Mouse (Mus musculus) heart, adult 2 months (tissue): ENCODE data around the gene Nabp2. TPM values are rescaled to one million over a fixed set of nuclear protein-coding genes. Genes with fewer than 3 reads are reported as not detected.

Experiments used
- DNase-seq, 2 experiments: peaks; one replicate each; pipeline ENCODE4 v3.0.0; 2021
- H3K27ac ChIP-seq: fragments of 200-600 bp; 2 replicates; pipeline ENCODE4 v1.8.1; 2022
- H3K27me3 ChIP-seq: fragments of 200-500 bp; 2 replicates; pipeline ENCODE4 v1.6.1; 2012; ENCODE audit warnings: mild to moderate bottlenecking, low read length, inconsistent platforms, mixed read lengths; ENCODE audit not compliant: control insufficient read depth, insufficient read depth
- H3K36me3 ChIP-seq: fragments of 200-500 bp; 2 replicates; pipeline ENCODE4 v1.6.1; 2012; ENCODE audit warnings: low read length, inconsistent platforms; ENCODE audit not compliant: control insufficient read depth, insufficient read depth
- H3K4me1 ChIP-seq: fragments of 200-500 bp; 2 replicates; pipeline ENCODE4 v1.6.1; 2011; ENCODE audit warnings: low read length; ENCODE audit not compliant: control insufficient read depth, insufficient read depth
- H3K4me3 ChIP-seq: fragments of 200-600 bp; 2 replicates; pipeline ENCODE4 v1.8.1; 2022
- H3K79me2 ChIP-seq: fragments of 200-500 bp; replicated peaks from 2 replicates; pipeline ENCODE4 v1.6.1; 2012; ENCODE audit warnings: mild to moderate bottlenecking, inconsistent platforms, low read length, moderate library complexity, mixed read lengths; ENCODE audit not compliant: control insufficient read depth, insufficient read depth
- H3K9ac ChIP-seq: fragments of 200-500 bp; 2 replicates; pipeline ENCODE4 v1.6.1; 2012; ENCODE audit warnings: low read depth, mild to moderate bottlenecking, control low read depth, inconsistent platforms, low read length, mixed read lengths
- CTCF ChIP-seq: fragments of 200-600 bp; IDR thresholded peaks from 2 replicates; pipeline ENCODE4 v1.8.1; 2022; ENCODE audit warnings: antibody characterized with exemption, mild to moderate bottlenecking, moderate library complexity
- EP300 ChIP-seq: fragments of 200-500 bp; IDR thresholded peaks from 2 replicates; pipeline ENCODE4 v1.6.1; 2011; ENCODE audit warnings: low read depth, low read length, control low read depth; ENCODE audit not compliant: insufficient read depth
- POLR2A ChIP-seq: fragments of 200-500 bp; IDR thresholded peaks from 2 replicates; pipeline ENCODE4 v1.6.1; 2011; ENCODE audit warnings: mild to moderate bottlenecking, low read depth, low read length, control low read depth; ENCODE audit not compliant: insufficient read depth
- WGBS: fragments of 180-500 bp; shearing (Covaris S2); methylation state at CpG from one replicate; pipeline ENCODE4 v1.1.7; 2018; 5-methylcytosine and 5-hydroxymethylcytosine counted together
- intact Hi-C: fragments of 180-260 bp; cut with DNase I; formaldehyde crosslinking; loops from one replicate; pipeline ENCODE4 v1.15.1; 2025
- polyA plus RNA-seq: library from polyadenylated mRNA; depleted of rRNA; stranded (reverse); fragments of >200 nt; gene quantifications from 2 replicates; pipeline ENCODE4 v1.2.3, GENCODE M21; 2012
- total RNA-seq, 2 experiments: library from RNA; stranded (reverse); gene quantifications; 2 replicates each; pipeline ENCODE4 v1.2.3; 2021

Gene Nabp2
- total and polyA plus RNA-seq, 3 experiments, result 25.1 to 48.2 (median 45.2) TPM

DNA sequence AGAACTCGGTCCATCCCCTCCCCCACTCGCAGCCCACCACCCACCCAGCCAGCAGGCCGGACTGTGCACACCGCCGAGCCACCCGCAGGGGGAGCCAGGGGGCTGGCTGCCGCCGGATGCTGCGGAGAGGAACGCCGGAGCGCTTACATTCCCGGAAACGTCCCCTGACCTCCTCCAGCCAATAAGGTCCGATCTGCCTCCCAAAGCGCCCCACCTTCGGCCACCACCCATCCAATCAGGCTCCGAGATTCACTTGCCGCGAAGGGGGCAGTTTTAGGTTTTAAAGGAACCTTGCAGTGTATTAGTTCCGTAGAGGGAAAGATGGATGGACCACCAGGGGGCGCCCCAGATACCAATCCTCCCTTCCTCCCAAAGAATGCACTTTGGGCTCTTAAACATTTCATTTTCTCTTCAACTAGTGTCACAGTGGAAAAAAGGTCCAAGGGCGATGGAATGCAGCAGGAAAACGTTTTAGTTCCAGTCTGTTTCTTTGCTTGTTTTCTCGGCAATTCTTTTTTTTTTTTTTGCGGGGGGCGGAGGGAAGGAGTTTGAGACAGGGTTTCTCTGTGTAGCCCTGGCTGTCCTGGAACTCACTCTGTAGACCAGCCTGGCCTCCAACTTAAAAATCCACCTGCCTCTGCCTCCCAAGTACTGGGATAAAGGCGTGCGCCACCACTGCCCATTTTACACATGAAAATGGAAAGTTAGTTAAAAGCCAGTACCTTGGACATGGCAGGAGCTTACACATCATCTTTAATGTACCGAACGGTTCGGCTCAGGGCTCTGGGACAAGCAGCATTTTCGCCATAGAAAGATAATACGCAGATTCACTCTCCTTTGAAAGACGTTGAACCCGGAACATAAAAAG is 1.4 kb downstream of the Nabp2 start:
- Histone ChIP-seq H3K4me1 (peaks cover 5% of the 10 kb centered on the region), H3K79me2 (no peaks in the 10 kb centered on the region), H3K36me3 (no peaks in the 10 kb centered on the region), H3K27me3 (no peaks in the 10 kb centered on the region), H3K27ac (peak overlapping the region; percentile 89), H3K9ac (peak overlapping the region; percentile 68), H3K4me3 (peak overlapping the region; percentile 73)
- intact Hi-C loops, result loop anchor here (1.0 to 5.0 kb wide), 5 partner anchors 31 to 127 kb away; partner anchors contain the start of genes Cs and Esyt1
- peak; percentile 53; the same call in 1 of the 2 replicates for TF ChIP-seq POLR2A
- peak; percentile 84 for TF ChIP-seq CTCF
- peak; percentile 49; the same call in 1 of the 2 replicates for TF ChIP-seq EP300
- peak; percentile 94 to 97 for DNase-seq
- WGBS, result 3% methylated on average over 36 of the region's 36 CpGs

DNA sequence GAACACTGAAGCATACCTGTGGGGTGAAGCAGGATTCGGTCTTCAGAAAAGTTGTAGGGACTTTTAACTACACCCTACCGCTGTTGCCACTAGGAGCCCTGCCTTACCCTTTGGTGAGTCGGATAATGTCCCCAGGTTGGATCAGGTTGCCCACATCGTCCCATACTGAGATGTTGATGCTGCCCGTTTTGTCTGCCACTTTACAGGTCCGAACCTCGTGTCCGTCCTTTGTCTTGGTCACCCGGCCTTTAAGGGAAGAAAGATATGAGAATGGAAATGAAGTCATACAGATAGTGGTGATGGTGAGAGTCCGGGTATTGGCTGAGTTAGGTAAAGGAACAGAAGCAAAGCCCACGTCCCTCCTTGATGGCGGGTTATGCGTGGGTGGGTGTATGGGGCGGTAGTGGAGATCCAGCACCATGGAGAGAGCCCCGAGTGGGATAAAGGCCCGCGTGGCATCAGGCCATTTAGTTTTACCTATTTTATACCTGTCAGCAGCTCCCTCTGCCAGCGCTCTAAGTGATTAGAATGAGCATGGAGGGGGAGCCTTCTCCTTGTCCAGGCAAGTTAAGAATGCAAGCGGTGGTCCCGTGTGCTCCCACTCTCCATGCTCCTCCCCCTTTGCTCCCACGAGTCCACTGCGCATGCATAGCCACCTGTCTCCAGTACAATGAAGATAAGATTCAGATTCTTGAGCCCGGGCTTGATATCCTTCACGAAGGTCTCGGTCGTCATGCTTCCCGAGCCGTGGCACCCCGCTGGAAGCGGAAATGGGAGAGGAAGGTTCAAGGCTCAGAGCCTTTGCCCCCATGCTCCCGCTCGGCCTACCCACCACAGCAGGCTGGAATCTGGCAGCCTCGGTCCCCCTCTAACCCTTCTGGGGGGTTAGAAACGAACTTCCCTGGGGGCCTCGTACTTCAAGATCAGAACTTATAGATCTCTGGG is 2.4 kb downstream of the Nabp2 start:
- intact Hi-C loops, result loop anchor here (2.0 to 5.0 kb wide), 3 partner anchors 30 to 128 kb away; partner anchors contain the start of gene Cs
- Histone ChIP-seq H3K4me3 (peak overlapping the region; percentile 73), H3K4me1 (peaks cover 5% of the 10 kb centered on the region), H3K36me3 (no peaks in the 10 kb centered on the region), H3K27ac (peak overlapping the region; percentile 79), H3K79me2 (no peaks in the 10 kb centered on the region), H3K9ac (peak overlapping the region; percentile 68), H3K27me3 (no peaks in the 10 kb centered on the region)
- 13% methylated on average over 35 of the region's 35 CpGs for WGBS
- TF ChIP-seq POLR2A, result no peak
- no peak for TF ChIP-seq CTCF
- no peak for TF ChIP-seq EP300
- peak in 1 of 2 experiments; percentile 37 for DNase-seq

DNA sequence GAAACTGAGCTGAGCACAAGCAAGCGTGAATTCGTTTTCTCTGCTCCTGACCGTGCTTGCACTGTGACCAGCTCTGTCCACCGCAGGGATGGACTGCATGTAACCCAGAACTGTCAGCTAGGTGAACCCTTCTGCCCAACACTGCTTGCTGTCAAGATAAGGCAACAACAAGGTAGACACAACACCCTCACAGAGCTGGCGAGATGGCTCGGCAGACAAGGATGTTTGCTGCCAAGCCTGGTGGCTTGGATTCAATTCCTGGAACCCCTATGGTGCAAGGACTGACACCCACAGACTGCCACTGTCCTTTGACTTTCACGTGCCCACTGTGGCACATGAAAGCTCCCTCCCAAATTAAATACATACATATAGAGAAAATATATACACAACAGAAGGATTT is 7.4 kb downstream of the Nabp2 start:
- Histone ChIP-seq H3K79me2 (no peaks in the 10 kb centered on the region), H3K36me3 (no peaks in the 10 kb centered on the region), H3K4me1 (peaks cover 1% of the 10 kb centered on the region; the same call in 1 of the 2 replicates), H3K27me3 (no peaks in the 10 kb centered on the region), H3K27ac (no peak overlapping the region), H3K4me3 (no peak overlapping the region), H3K9ac (no peak overlapping the region)
- intact Hi-C loops, result no loop called here
- DNase-seq, result no peak
- 77% methylated on average over 7 of the region's 7 CpGs for WGBS
- TF ChIP-seq EP300, result no peak
- TF ChIP-seq CTCF, result no peak
- no peak for TF ChIP-seq POLR2A

DNA sequence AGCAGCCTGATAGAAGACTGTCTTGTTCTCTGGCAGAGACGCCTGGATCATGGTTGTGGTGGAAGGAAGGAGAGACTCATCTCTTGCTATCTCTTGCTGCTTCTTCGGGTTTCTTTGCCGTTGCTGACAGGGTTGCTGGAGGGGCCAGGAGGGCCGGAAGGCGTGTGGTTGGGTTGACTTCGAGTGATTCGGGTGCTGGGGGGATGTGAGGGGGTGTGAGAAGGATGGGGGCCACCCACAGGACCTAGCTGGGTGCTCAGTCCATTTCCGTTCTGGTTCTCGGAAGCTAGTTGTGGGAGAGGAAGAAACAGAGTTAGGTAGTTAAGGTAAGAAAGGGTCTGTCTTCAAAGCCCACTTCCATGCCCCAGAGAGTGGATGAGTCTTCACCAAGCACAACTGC is 9.7 kb downstream of the Nabp2 start:
- Histone ChIP-seq H3K4me1 (no peaks in the 10 kb centered on the region), H3K36me3 (no peaks in the 10 kb centered on the region), H3K9ac (no peak overlapping the region), H3K27me3 (no peaks in the 10 kb centered on the region), H3K4me3 (no peak overlapping the region), H3K27ac (no peak overlapping the region), H3K79me2 (no peaks in the 10 kb centered on the region)
- WGBS, result 69% methylated on average over 9 of the region's 9 CpGs
- no peak for DNase-seq
- intact Hi-C loops, result no loop called here
- no peak for TF ChIP-seq CTCF
- no peak for TF ChIP-seq POLR2A
- TF ChIP-seq EP300, result no peak

DNA sequence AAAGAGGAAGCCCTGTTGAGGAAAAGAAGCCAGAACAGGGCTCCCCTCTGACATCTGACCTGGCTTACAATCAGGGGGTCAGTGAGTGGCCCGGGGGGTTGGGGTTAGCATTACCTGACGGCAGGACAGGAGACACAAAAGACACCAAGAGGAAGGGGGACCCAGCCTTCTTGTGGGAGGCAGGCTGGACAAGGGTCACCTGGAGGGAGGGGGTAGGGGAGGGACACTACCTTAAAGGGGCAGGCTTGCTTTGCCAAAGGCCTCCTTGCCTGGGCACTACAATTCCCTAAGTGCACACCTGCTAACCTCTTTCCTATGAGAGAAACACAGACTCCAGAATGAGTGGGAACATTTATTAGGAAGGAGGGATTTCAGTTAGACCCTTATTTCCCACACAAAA is 10.2 kb downstream of the Nabp2 start, which contains the start of gene Slc39a5:
Gene Slc39a5 (minus strand): TSS at position 174 of the 400 bp plus-strand sequence.
- TF ChIP-seq CTCF, result no peak
- TF ChIP-seq EP300, result no peak
- TF ChIP-seq POLR2A, result no peak
- WGBS, result 46% methylated on average over 2 of the region's 2 CpGs
- H3K4me1 ChIP-seq, result no peaks in the 10 kb centered on the region
- no peak within 1 kb of the TSS for H3K27ac ChIP-seq
- DNase-seq, result no peak
- no peaks in the 10 kb centered on the region for H3K36me3 ChIP-seq
- H3K79me2 ChIP-seq, result no peaks in the 10 kb centered on the region
- H3K4me3 ChIP-seq, result no peak within 1 kb of the TSS
- H3K27me3 ChIP-seq, result no peaks in the 10 kb centered on the region
- no peak within 1 kb of the TSS for H3K9ac ChIP-seq
- intact Hi-C loops, result no loop called here
